Mouse (Mus musculus) heart, postnatal 4 days (tissue): ENCODE results near the gene Pnmt. TPM values are rescaled to one million over a fixed set of nuclear protein-coding genes. Genes with fewer than 3 reads are reported as not detected.

Experiments
- DNase-seq: peaks from one replicate; pipeline ENCODE4 v3.0.0; 2021
- total RNA-seq, 2 experiments: library from RNA; stranded (reverse); gene quantifications; 2 replicates each; pipeline ENCODE4 v1.2.3; 2021

The Pnmt gene
- total RNA-seq, 2 experiments from 2014 or later: not detected

DNA sequence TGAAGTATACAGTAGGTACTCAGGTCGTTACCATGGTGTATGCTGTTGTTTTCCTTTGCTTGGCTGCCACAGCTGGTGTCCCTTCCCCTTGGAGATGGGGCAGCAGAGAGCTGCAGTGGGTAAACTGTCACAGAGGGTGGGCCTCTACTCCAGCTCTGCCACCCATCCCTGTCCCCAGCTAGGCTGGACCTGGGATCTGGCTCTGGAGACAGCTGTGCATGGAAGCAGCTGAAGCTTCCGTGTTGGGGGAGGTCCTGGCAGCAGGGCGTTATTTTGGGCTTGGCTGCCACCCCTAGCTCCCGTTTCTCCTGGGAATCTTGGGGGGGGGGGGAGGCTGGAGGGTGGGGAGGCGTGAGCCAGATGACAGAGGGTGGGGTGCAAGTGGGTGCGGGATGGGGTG is 32.0 kb downstream of the Pnmt start:
- DNase-seq: no peak

GRCm38 (mm10) chr11:98418939-98419547 is 32.8 kb downstream of the Pnmt start:
- DNase-seq: no peak

DNA sequence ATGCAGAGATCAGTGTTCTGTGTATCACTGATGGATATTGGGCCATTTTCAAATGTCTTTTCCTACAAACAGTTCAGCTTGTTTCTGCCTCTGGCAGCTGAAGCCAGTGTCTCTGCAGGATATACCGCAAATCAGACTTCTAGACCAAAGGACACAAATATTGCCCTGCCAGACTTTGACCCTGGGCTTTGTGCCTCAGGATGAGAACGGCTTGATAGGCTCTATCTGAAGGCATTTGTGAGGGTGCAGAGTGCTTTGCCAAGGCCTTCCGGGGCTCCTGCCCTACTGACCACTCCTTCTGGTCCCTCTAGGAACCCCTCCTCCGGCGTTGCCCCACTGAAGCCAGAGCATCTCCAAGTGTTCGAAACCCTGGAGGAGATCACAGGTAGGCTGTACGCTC is 40.3 kb downstream of the Pnmt start:
- DNase-seq: no peak

GRCm38 (mm10) chr11:98428436-98428835 is 42.2 kb downstream of the Pnmt start:
- DNase-seq: no peak

DNA sequence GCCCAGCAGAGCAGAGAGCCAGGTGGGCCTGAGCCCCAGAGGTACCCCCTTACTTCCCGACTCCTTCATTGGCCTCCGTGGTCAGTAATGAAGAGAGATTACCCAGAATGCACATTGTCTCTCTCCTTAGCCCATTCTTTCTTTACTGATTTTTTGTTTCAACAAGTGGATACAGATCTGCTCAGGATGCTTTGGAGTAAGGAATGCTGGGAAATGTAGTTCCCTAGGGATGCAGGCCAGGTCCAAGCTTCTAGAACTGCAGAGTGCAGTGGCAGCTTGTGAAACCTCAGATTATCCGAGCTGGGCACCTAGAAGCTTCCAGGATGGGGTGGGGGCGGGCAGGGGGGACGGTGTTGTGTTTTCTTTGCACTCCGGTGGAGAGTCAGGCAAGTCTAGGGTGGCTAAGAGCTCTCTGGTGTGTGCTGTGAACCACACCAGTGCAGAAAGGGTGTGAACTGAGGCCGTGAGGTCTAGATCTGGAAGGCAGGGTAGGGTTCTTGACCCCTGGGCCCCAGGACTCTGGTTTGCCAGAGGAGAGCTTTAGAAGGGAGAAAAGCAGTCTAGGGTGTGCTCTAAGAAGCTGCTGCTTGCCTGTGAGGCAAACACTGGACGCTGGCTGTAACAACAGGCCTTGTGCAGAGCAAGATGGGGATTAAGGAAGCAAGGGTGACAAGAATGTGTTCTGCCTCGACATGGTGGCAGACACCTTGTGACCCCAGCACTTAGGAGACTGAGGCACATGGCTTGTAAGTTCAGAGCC is 45.7 kb downstream of the Pnmt start:
- no peak for DNase-seq

- no peak for DNase-seq
Measured at GRCm38 (mm10) chr11:98435723-98436122, 49.5 kb downstream of the Pnmt start.

- DNase-seq: no peak
Measured at GRCm38 (mm10) chr11:98437441-98437840, 51.2 kb downstream of the Pnmt start.

Other genes starting within 250 kb of the Pnmt start
- gene Fbxl20, start 236.0 kb upstream of the Pnmt start, total RNA-seq: 10 to 100 TPM; 16.2 to 17.5 TPM
- 10 to 100 TPM; 48.5 to 52.6 TPM for gene Med1, start 193.2 kb upstream of the Pnmt start, total RNA-seq
- 10 to 100 TPM; 31.3 to 32.7 TPM for gene Cdk12, start 183.4 kb upstream of the Pnmt start, total RNA-seq
- gene Neurod2, start 56.8 kb upstream of the Pnmt start, total RNA-seq: not detected
- 10 to 100 TPM; 19.1 to 21.2 TPM for gene Ppp1r1b, start 38.0 kb upstream of the Pnmt start, total RNA-seq
- gene Stard3, start 28.1 kb upstream of the Pnmt start, total RNA-seq: 10 to 100 TPM; 21.3 to 21.8 TPM
- 100 to 1,000 TPM; 163 to 192 TPM for gene Tcap, start 2.6 kb upstream of the Pnmt start, total RNA-seq
- 10 to 100 TPM; 19.6 to 20.5 TPM for gene Pgap3, start 14.0 kb downstream of the Pnmt start, total RNA-seq
- gene Erbb2, start 26.0 kb downstream of the Pnmt start, total RNA-seq: 10 to 100 TPM; 24.1 to 27.0 TPM
- gene Mien1, start 52.5 kb downstream of the Pnmt start, total RNA-seq: 10 to 100 TPM; 46.9 to 49.0 TPM
- not detected for gene Grb7, start 59.9 kb downstream of the Pnmt start, total RNA-seq
- under 1 TPM; 0.67 to 0.72 TPM for gene Ikzf3, start 159.6 kb downstream of the Pnmt start, total RNA-seq
- gene Zpbp2, start 164.6 kb downstream of the Pnmt start, total RNA-seq: under 1 TPM in 1 of 2 experiments, not detected in 1; 0.17 TPM
- 10 to 100 TPM; 36.5 to 41.5 TPM for gene Ormdl3, start 200.9 kb downstream of the Pnmt start, total RNA-seq
- gene Lrrc3c, start 211.8 kb downstream of the Pnmt start, total RNA-seq: not detected
- gene Gm12355, start 239.2 kb downstream of the Pnmt start, total RNA-seq: 10 to 100 TPM; 29.2 to 29.5 TPM
- 1 to 10 TPM; 3.2 to 5.2 TPM for gene Gsdma3, start 239.9 kb downstream of the Pnmt start, total RNA-seq